Mouse (Mus musculus) midbrain, embryonic 14.5 days (tissue): Measurements from ENCODE around the gene Pard3b. TPM values are rescaled to one million over a fixed set of nuclear protein-coding genes. Genes with fewer than 3 reads are reported as not detected.

ENCODE experiments used
- ATAC-seq: fragments of 200-750 bp; cut with Nextera tagmentation; 2 replicates; pipeline ENCODE4 v1.8.0; 2017; ENCODE audit warnings: moderate number of reproducible peaks, moderate library complexity; ENCODE audit not compliant: low FRiP score, low TSS enrichment
- DNase-seq: peaks from one replicate; pipeline ENCODE4 v3.0.0-alpha.2; 2015
- H3K27ac ChIP-seq: fragments of 300-500 bp; sonication (generic); replicated peaks from 2 replicates; pipeline ENCODE4 v1.5.1; 2014; ENCODE audit warnings: mild to moderate bottlenecking, low read depth, low read length, moderate library complexity
- H3K27me3 ChIP-seq: fragments of 300-500 bp; sonication (generic); 2 replicates; pipeline ENCODE4 v1.6.1; 2014; ENCODE audit warnings: low read length, control low read depth, mixed read lengths; ENCODE audit not compliant: control insufficient read depth, insufficient read depth
- H3K36me3 ChIP-seq: fragments of 300-500 bp; sonication (generic); 2 replicates; pipeline ENCODE4 v1.6.1; 2014; ENCODE audit warnings: low read length, control low read depth; ENCODE audit not compliant: control insufficient read depth, insufficient read depth
- H3K4me1 ChIP-seq: fragments of 300-500 bp; sonication (generic); 2 replicates; pipeline ENCODE4 v1.6.1; 2014; ENCODE audit warnings: mild to moderate bottlenecking, antibody characterized with exemption, low read length, control low read depth; ENCODE audit not compliant: control insufficient read depth, insufficient read depth
- H3K4me2 ChIP-seq: fragments of 300-500 bp; sonication (generic); 2 replicates; pipeline ENCODE4 v1.6.1; 2014; ENCODE audit warnings: mild to moderate bottlenecking, low read length, moderate library complexity
- H3K4me3 ChIP-seq: fragments of 300-500 bp; sonication (generic); replicated peaks from 2 replicates; pipeline ENCODE4 v1.5.1; 2014; ENCODE audit warnings: low read depth, low read length
- H3K9ac ChIP-seq: fragments of 300-500 bp; sonication (generic); replicated peaks from 2 replicates; pipeline ENCODE4 v1.6.1; 2014; ENCODE audit warnings: mild to moderate bottlenecking, low read length, moderate library complexity
- H3K9me3 ChIP-seq: fragments of 300-500 bp; sonication (generic); 2 replicates; pipeline ENCODE4 v1.6.1; 2016; ENCODE audit warnings: low read length, control low read depth, mixed read lengths; ENCODE audit not compliant: control insufficient read depth
- WGBS: fragments of 180-500 bp; shearing (Covaris S2); extraction: QIAGEN DNeasy Blood & Tissue Kit; methylation state at CpG from one replicate; pipeline ENCODE4 v1.1.7; 2014; 5-methylcytosine and 5-hydroxymethylcytosine counted together
- polyA plus RNA-seq: library from polyadenylated mRNA; unstranded; fragments of >200 nt; fragmentation: Nextera tagmentation; extraction: Ambion mirVana; gene quantifications from 2 replicates; pipeline ENCODE4 v1.2.1, GENCODE M21; 2014

Gene Pard3b
- polyA plus RNA-seq, 1 experiment from 2014 or later: 7.8 TPM

DNA sequence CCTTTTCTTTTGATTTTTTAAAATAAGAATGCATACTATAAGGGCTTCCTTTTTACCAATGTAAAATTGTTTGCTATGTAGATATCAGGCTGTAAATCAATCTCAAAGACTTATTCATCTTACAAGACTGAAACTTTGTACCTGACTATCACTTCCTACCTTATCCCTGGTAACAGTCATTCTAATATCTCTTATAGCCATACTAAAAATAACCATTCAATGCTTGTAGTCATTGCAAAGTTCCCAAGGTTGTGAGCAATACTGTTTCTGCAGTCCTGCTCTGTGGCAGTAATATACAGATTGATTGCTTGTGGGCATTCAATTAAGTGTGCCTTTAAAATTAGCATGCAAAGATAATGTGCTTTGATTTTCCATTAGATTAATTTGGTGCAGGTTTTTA is 72.9 kb downstream of the Pard3b start:
- Histone ChIP-seq H3K27me3 (no peaks in the 10 kb centered on the region), H3K4me2 (no peak overlapping the region), H3K4me3 (no peak overlapping the region), H3K36me3 (no peaks in the 10 kb centered on the region), H3K4me1 (no peaks in the 10 kb centered on the region), H3K27ac (no peak overlapping the region), H3K9ac (no peak overlapping the region), H3K9me3 (no peaks in the 10 kb centered on the region)
- ATAC-seq (no peak), DNase-seq (no peak)

DNA sequence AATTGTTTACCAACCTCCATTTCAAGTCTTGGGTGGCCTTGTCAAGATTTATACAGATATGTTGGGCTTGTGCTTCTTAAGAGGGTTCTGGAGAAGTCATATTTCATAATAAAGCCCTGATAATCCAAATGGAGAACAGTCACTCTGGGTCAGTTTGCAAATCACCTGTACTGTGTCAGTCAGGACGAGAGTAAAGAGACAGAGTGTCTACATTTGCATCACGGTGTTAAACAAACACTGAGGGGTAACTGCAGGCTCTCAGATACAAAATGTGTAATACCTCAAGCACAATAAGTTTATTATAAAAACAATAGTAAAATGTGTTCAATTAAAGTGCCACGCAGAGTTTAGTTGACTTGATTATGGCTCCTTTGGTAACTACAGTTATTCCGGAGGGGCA is 91.0 kb downstream of the Pard3b start:
- Histone ChIP-seq H3K36me3 (no peaks in the 10 kb centered on the region), H3K9me3 (peaks cover 8% of the 10 kb centered on the region; the same call in 1 of the 2 replicates), H3K4me3 (no peak overlapping the region), H3K27me3 (no peaks in the 10 kb centered on the region), H3K27ac (no peak overlapping the region), H3K4me1 (no peaks in the 10 kb centered on the region), H3K4me2 (no peak overlapping the region), H3K9ac (no peak overlapping the region)
- WGBS: 77% methylated on average over 4 of the region's 4 CpGs
- no peak for ATAC-seq
- DNase-seq: no peak

DNA sequence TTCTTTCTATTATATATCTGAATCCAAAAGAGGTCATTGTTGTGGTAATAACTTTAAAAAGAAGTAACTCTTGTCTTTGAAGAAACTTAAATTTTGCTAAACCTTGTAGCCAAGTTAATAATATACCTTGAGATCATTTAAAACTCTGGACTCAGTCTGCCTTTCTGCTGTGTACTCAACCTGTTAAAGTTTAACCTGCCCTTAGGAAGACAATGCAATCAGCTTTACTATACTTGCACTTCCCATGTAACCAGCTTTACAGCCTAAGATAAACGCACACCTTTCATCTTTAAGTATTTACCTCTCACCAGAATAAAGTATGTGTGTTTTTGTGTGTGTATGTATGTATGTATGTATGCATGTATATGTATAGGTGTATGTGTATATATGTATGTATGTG is 97.9 kb downstream of the Pard3b start:
- no peak for ATAC-seq
- no peaks in the 10 kb centered on the region for H3K4me1 ChIP-seq
- H3K9ac ChIP-seq: no peak overlapping the region
- no peak overlapping the region for H3K4me3 ChIP-seq
- no peak overlapping the region for H3K27ac ChIP-seq
- no peaks in the 10 kb centered on the region for H3K9me3 ChIP-seq
- H3K36me3 ChIP-seq: no peaks in the 10 kb centered on the region
- H3K27me3 ChIP-seq: no peaks in the 10 kb centered on the region
- no peak overlapping the region for H3K4me2 ChIP-seq
- 94% methylated on average over 1 of the region's 1 CpGs for WGBS
- DNase-seq: no peak

DNA sequence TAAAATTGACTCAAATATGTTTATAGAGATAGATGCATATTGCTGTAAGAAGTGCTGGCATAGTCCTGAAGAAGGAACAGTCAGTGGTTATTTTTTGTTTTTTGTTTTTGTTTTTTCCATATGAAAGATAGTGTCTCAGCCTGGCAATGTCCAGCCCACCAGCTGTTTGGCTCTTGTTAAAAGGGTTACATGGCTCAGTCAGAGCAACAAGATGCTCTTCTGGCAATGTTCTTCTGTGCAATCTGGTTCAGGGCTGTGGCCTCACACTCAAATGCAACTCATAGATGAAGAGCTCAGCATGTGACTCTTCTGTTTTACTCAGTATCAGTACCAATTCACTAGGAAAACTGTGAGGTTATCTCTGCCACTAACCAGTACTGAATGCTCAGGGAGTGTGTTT is 104.2 kb downstream of the Pard3b start:
- DNase-seq: no peak
- H3K4me3 ChIP-seq: no peak overlapping the region
- no peaks in the 10 kb centered on the region for H3K27me3 ChIP-seq
- no peaks in the 10 kb centered on the region for H3K36me3 ChIP-seq
- no peaks in the 10 kb centered on the region for H3K9me3 ChIP-seq
- no peak overlapping the region for H3K9ac ChIP-seq
- H3K4me2 ChIP-seq: no peak overlapping the region
- no peak overlapping the region for H3K27ac ChIP-seq
- ATAC-seq: no peak
- H3K4me1 ChIP-seq: no peaks in the 10 kb centered on the region

DNA sequence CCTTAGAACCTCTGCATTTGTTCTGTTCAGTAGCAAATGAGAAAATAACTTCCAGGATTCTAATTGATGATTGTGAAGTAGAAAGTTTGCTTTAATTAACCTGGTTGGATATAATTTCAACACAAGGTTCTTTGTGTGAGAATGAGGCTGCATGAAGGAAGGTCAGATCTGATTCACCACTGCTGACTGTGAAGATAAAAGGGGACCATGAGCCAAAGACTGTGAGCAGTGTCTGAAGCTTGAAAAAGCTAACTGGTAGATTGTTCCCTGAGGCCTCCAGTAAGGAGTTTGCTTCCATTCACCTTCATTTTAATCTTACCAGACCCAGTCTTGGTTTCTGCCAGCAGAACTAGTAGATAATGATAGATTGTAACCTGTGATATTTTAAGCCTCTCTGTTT is 108.9 kb downstream of the Pard3b start:
- no peaks in the 10 kb centered on the region for H3K27me3 ChIP-seq
- ATAC-seq: no peak

DNA sequence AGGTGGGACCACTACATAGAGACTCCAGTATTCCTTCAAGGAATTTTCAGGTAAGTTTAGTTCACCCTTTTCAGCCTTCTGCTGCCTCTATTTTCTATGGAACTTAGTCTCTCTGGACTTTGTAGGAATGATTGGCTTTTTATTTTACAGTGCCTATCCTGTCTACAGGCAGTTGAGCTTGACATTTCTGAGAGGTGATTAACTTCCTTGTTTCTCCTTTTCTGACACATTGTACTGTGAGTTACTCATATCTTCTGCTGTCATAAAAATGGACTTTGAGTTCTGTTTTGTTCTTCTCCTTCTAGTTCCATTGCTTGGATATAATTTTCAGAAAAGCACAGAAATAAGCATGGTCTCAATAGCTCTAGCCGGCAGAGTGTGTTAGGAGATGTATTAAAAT is 112.4 kb downstream of the Pard3b start:
- ATAC-seq (no peak), DNase-seq (no peak)
- no peak overlapping the region for H3K27ac ChIP-seq
- H3K4me1 ChIP-seq: no peaks in the 10 kb centered on the region
- H3K36me3 ChIP-seq: no peaks in the 10 kb centered on the region
- no peaks in the 10 kb centered on the region for H3K27me3 ChIP-seq
- WGBS: 96% methylated on average over 1 of the region's 1 CpGs
- no peak overlapping the region for H3K4me3 ChIP-seq
- H3K4me2 ChIP-seq: no peak overlapping the region
- no peak overlapping the region for H3K9ac ChIP-seq
- no peaks in the 10 kb centered on the region; the same call in 1 of the 2 replicates for H3K9me3 ChIP-seq

More for the DNA sequence above, 108.9 kb downstream of the Pard3b start:
- no peak overlapping the region for H3K4me2 ChIP-seq
- no peaks in the 10 kb centered on the region for H3K9me3 ChIP-seq
- H3K27ac ChIP-seq: no peak overlapping the region
- no peak overlapping the region for H3K4me3 ChIP-seq
- H3K36me3 ChIP-seq: no peaks in the 10 kb centered on the region
- H3K9ac ChIP-seq: no peak overlapping the region
- no peaks in the 10 kb centered on the region for H3K4me1 ChIP-seq
- no peak for DNase-seq

DNA sequence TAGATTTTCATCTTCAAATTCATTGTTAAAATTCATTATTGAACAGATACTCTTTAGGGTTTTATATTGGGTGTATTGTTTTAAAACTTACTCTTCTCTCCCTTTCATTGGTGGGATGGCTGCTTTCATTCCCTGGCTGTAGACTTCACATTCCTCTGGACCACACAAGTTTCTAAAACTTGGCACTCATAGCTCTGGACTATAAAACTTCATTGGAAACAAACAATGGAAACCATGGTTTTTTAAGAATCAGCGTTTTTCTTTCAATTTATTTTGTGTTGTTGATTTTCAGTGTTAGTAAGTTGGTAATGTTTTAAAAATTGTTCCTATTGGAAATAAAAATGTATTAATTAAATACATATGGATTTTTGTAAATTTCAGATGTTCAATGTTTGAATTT is 118.1 kb downstream of the Pard3b start:
- Histone ChIP-seq H3K9me3 (no peaks in the 10 kb centered on the region; the same call in 1 of the 2 replicates), H3K4me1 (no peaks in the 10 kb centered on the region), H3K27ac (no peak overlapping the region), H3K27me3 (no peaks in the 10 kb centered on the region), H3K4me2 (no peak overlapping the region), H3K4me3 (no peak overlapping the region), H3K9ac (no peak overlapping the region), H3K36me3 (no peaks in the 10 kb centered on the region)
- ATAC-seq: no peak
- 97% methylated on average over 1 of the region's 1 CpGs for WGBS
- DNase-seq: no peak

DNA sequence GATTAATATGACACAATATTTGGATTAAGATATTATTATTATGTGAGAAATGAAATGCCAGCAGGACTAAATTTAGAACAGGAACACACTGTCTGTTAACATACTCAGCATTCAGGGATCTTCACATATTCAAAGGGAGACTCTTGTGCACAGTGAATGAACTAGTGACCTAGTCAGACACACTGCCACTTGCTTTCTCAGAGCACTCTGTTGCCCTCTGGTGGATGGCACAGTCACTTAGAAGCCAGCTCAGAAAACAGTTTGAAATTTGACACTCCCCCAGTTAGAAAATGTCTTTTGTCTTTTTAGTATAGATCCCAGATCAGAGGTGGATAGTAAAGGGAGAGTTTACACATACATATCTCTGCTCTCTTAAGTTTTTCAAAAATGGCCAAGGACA is 132.6 kb downstream of the Pard3b start:
- Histone ChIP-seq H3K27me3 (no peaks in the 10 kb centered on the region), H3K27ac (no peak overlapping the region), H3K9ac (no peak overlapping the region), H3K9me3 (no peaks in the 10 kb centered on the region), H3K36me3 (no peaks in the 10 kb centered on the region), H3K4me2 (no peak overlapping the region), H3K4me3 (no peak overlapping the region), H3K4me1 (no peaks in the 10 kb centered on the region)
- ATAC-seq: no peak; the same call in 1 of the 2 replicates
- peak; percentile 84 for DNase-seq

DNA sequence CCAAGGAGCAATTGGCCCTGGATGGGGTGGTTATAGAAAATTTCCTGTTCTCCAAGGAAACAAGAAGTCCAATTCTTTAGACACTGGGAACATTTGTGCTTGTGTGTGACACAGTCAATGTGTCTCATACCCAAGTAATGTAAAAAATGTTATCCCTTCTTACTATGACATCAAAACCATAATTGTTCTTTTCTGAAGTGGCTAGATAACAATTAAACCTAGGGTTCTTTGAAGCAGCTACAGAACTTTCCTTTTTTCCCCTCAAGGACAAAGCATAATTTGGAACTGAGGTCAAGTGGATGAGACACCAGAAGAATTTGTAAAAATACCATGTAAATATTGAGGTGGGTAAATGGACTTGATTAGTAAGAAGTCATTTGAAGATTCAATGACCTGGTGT is 140.1 kb downstream of the Pard3b start:
- no peak overlapping the region for H3K9ac ChIP-seq
- H3K9me3 ChIP-seq: no peaks in the 10 kb centered on the region
- H3K36me3 ChIP-seq: no peaks in the 10 kb centered on the region
- no peaks in the 10 kb centered on the region for H3K27me3 ChIP-seq
- no peaks in the 10 kb centered on the region for H3K4me1 ChIP-seq
- DNase-seq (no peak), ATAC-seq (no peak)
- no peak overlapping the region for H3K4me2 ChIP-seq
- no peak overlapping the region for H3K4me3 ChIP-seq
- no peak overlapping the region for H3K27ac ChIP-seq
